Mouse (Mus musculus): ENCODE data around the gene Gstm2. TPM values are rescaled to one million over a fixed set of nuclear protein-coding genes. Genes with fewer than 3 reads are reported as not detected.
"Not testable (repeated sequence)": the region's sequence is repeated elsewhere in the genome, so short reads cannot be mapped to it uniquely, and the experiment has no call there.

The Gstm2 gene
- polyA plus RNA-seq, 1 experiment from 2014 or later: 7.9 TPM

DNA sequence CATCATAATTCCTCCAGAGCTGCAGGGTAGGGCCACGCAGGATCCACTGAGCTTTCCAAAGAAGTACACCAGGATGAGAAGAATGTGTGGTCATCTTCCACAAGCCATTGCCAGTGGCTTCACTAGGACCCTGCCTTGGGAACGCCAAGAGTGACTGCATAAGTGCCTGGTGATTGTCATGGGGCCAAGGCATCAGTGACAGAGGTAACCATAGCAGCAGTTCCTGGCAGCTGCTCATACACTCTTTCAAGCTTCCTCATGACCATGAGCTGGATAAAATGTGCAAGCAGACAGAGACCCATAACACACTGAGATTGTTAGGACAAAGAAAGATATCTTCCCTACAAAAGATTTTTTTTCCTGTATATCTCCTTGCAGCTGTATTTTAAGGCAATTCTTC lies 24.0 kb upstream of the Gstm2 start:
- no peak overlapping the region for H3K27ac ChIP-seq
- no peak for DNase-seq (ENCODE audit: low spot score)
- ATAC-seq (ENCODE audit: low FRiP score): no peak; the same call in 1 of the 2 replicates
- no peaks in the 10 kb centered on the region for H3K36me3 ChIP-seq (replicated peaks; ENCODE audit: control insufficient read depth, insufficient read depth)
- H3K9me3 ChIP-seq (ENCODE audit: control insufficient read depth, low read length): no peaks in the 10 kb centered on the region
- H3K9ac ChIP-seq: no peak overlapping the region
- H3K4me3 ChIP-seq (replicated peaks; ENCODE audit: low read length): no peak overlapping the region
- no peak overlapping the region for H3K4me2 ChIP-seq (replicated peaks)
- no peaks in the 10 kb centered on the region for H3K27me3 ChIP-seq (ENCODE audit: control insufficient read depth, insufficient read depth, low read length)
- peaks cover 3% of the 10 kb centered on the region; the same call in 1 of the 2 replicates for H3K4me1 ChIP-seq (replicated peaks; ENCODE audit: control insufficient read depth, insufficient read depth, low read length)
- 64% methylated on average over 2 of the region's 2 CpGs for WGBS

DNA sequence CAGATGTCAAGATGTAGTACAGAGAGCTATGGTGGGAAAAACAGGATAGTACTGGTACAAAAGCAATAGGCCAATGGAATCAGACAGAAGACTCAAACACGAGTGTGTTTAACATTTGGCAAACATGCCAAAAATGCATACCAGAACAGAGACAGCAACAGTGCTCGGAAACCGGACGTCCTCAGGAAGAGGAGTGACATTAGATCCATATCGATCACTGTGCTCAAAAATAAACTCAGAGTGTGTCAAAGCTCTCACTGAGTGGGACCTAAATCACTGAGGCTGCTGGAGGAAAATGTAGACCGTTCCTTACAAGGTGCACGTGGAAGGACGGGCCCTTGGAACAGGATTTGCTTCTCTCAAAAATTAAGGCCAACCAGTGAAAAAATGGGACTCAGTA lies 15.8 kb upstream of the Gstm2 start:
- H3K4me1 ChIP-seq (replicated peaks; ENCODE audit: control insufficient read depth, insufficient read depth, low read length): no peaks in the 10 kb centered on the region
- ATAC-seq (ENCODE audit: low FRiP score): no peak
- no peak overlapping the region for H3K9ac ChIP-seq
- no peaks in the 10 kb centered on the region for H3K36me3 ChIP-seq (replicated peaks; ENCODE audit: control insufficient read depth, insufficient read depth)
- DNase-seq (ENCODE audit: low spot score): no peak
- H3K4me2 ChIP-seq (replicated peaks): no peak overlapping the region
- 81% methylated on average over 8 of the region's 8 CpGs for WGBS
- H3K9me3 ChIP-seq (ENCODE audit: control insufficient read depth, low read length): no peaks in the 10 kb centered on the region
- H3K27ac ChIP-seq: no peak overlapping the region
- H3K27me3 ChIP-seq (ENCODE audit: control insufficient read depth, insufficient read depth, low read length): no peaks in the 10 kb centered on the region
- H3K4me3 ChIP-seq (replicated peaks; ENCODE audit: low read length): no peak overlapping the region

DNA sequence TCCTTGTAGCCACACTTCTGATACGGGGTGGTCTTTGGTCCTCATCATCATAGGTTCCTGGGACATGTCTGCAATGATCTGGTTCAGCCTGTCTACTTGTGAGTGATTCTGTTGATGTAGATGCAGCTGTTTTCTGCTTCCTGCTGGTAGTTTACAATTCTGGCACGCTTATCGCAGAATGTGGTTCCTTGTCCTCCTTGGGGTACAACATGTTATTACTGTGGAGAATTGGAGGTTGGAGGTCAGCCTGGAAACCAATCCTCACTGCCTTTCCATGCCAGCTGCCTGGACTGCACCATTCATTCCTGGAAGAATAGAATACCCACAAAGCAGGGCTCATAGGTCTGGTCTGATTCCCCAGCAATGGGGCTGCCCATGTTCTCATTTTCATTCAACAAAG lies 13.2 kb upstream of the Gstm2 start:
- Histone ChIP-seq H3K4me1 (replicated peaks; ENCODE audit: control insufficient read depth, insufficient read depth, low read length) (no peaks in the 10 kb centered on the region), H3K36me3 (replicated peaks; ENCODE audit: control insufficient read depth, insufficient read depth) (no peaks in the 10 kb centered on the region), H3K4me2 (replicated peaks) (no peak overlapping the region), H3K9me3 (ENCODE audit: control insufficient read depth, low read length) (no peaks in the 10 kb centered on the region), H3K27ac (no peak overlapping the region; the same call in 1 of the 2 replicates), H3K4me3 (replicated peaks; ENCODE audit: low read length) (no peak overlapping the region), H3K9ac (no peak overlapping the region), H3K27me3 (ENCODE audit: control insufficient read depth, insufficient read depth, low read length) (no peaks in the 10 kb centered on the region)
- DNase-seq (ENCODE audit: low spot score) (no peak), ATAC-seq (ENCODE audit: low FRiP score) (no peak)
- 93% methylated on average over 3 of the region's 3 CpGs for WGBS

DNA sequence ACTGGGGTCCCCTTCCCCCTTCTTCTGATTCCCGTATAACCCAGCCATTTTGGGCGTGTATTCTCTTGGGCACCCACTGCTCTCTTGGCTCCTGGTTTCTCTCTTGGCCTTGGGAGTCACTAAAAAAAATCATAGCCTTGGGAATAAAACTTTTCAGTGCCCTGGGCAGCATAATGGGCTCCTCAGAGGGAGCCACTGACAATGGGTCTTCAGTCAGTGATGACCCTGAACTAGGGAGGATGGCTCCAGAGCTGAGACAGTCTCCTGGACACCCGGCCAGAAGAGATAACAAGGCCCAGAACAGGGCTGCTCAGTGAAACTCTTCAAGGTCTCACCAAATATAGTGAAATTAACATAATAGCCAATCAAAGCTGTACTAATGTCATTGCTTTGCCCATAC lies 12.3 kb upstream of the Gstm2 start:
- Histone ChIP-seq H3K36me3 (replicated peaks; ENCODE audit: control insufficient read depth, insufficient read depth) (no peaks in the 10 kb centered on the region), H3K9ac (no peak overlapping the region), H3K27ac (no peak overlapping the region), H3K4me2 (replicated peaks) (no peak overlapping the region), H3K27me3 (ENCODE audit: control insufficient read depth, insufficient read depth, low read length) (no peaks in the 10 kb centered on the region), H3K4me1 (replicated peaks; ENCODE audit: control insufficient read depth, insufficient read depth, low read length) (no peaks in the 10 kb centered on the region), H3K9me3 (ENCODE audit: control insufficient read depth, low read length) (no peaks in the 10 kb centered on the region), H3K4me3 (replicated peaks; ENCODE audit: low read length) (no peak overlapping the region)
- no peak for DNase-seq (ENCODE audit: low spot score)
- no peak for ATAC-seq (ENCODE audit: low FRiP score)
- WGBS: 84% methylated on average over 3 of the region's 3 CpGs

DNA sequence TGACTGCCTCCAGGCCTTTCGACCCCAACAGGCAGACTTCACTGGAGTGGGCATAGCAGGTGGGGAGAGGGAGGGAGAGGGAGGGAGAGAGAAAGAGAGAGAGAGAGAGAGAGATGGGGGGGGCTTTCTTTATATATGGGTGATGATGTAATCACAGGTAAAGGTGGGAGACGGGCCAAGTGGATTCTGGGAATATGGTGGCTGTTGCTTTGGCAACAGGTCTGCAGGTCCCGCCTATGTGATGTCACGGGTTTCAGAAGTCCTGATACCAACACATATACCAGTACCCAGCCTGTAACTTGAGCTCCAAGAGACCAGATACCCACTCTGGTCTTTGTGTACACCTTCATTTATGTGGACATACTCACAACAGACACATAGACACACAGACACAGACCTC lies 10.3 kb upstream of the Gstm2 start:
- no peaks in the 10 kb centered on the region for H3K36me3 ChIP-seq (replicated peaks; ENCODE audit: control insufficient read depth, insufficient read depth)
- H3K4me3 ChIP-seq (replicated peaks; ENCODE audit: low read length): no peak overlapping the region
- no peak overlapping the region for H3K27ac ChIP-seq
- H3K27me3 ChIP-seq (ENCODE audit: control insufficient read depth, insufficient read depth, low read length): no peaks in the 10 kb centered on the region
- DNase-seq (ENCODE audit: low spot score) (no peak), ATAC-seq (ENCODE audit: low FRiP score) (no peak)
- 84% methylated on average over 4 of the region's 4 CpGs for WGBS
- H3K9me3 ChIP-seq (ENCODE audit: control insufficient read depth, low read length): no peaks in the 10 kb centered on the region
- no peak overlapping the region for H3K4me2 ChIP-seq (replicated peaks)
- H3K4me1 ChIP-seq (replicated peaks; ENCODE audit: control insufficient read depth, insufficient read depth, low read length): no peaks in the 10 kb centered on the region
- H3K9ac ChIP-seq: no peak overlapping the region

DNA sequence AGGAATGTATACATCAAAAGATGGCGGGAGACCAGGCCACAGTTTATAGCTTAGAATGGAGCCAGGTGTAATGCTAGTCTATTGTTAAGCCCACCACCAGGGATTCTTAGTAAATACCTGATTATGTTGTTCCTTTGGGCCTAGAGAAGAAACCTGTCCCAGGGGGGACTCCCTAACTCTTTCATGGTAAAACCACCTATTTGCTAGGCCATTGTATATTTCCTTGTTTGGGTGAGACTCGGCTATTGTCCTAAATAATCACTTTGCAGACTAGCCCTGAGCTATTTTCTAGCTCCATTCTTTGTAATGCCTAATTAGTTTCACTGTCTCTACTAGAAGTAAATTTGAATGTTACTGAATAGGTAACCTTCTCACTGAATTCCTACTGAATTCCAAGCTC lies 9.7 kb upstream of the Gstm2 start:
- H3K9me3 ChIP-seq (ENCODE audit: control insufficient read depth, low read length); H3K27ac ChIP-seq; H3K9ac ChIP-seq; DNase-seq (ENCODE audit: low spot score); H3K36me3 ChIP-seq (replicated peaks; ENCODE audit: control insufficient read depth, insufficient read depth); ATAC-seq (ENCODE audit: low FRiP score); H3K4me3 ChIP-seq (replicated peaks; ENCODE audit: low read length); H3K4me2 ChIP-seq (replicated peaks); H3K27me3 ChIP-seq (ENCODE audit: control insufficient read depth, insufficient read depth, low read length); H3K4me1 ChIP-seq (replicated peaks; ENCODE audit: control insufficient read depth, insufficient read depth, low read length): not testable (repeated sequence)
- WGBS: 70% methylated on average over 2 of the region's 2 CpGs

DNA sequence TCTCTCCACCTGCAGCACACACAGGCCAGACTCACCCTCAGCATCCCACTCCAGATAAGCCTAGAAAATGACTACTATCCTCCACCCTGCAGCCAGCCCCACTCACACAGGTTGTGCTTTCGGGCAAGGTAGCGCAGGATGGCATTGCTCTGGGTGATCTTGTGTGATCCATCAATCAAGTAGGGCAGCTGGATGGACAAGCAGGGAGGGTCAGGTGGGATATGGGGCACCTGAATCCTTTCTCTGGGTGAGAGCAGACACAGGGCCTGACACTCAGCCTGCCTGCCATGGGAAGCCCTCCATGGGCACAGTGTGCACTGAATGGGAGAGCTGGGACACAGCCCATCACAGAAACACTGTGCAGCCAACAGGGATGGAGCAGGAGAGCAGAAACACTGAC lies 1.1 kb downstream of the Gstm2 start:
- not testable (repeated sequence) for ATAC-seq (ENCODE audit: low FRiP score); H3K4me2 ChIP-seq (replicated peaks); H3K4me1 ChIP-seq (replicated peaks; ENCODE audit: control insufficient read depth, insufficient read depth, low read length); H3K27me3 ChIP-seq (ENCODE audit: control insufficient read depth, insufficient read depth, low read length); H3K4me3 ChIP-seq (replicated peaks; ENCODE audit: low read length); H3K36me3 ChIP-seq (replicated peaks; ENCODE audit: control insufficient read depth, insufficient read depth); DNase-seq (ENCODE audit: low spot score); H3K27ac ChIP-seq; H3K9ac ChIP-seq; H3K9me3 ChIP-seq (ENCODE audit: control insufficient read depth, low read length)
- 94% methylated on average over 2 of the region's 2 CpGs for WGBS

DNA sequence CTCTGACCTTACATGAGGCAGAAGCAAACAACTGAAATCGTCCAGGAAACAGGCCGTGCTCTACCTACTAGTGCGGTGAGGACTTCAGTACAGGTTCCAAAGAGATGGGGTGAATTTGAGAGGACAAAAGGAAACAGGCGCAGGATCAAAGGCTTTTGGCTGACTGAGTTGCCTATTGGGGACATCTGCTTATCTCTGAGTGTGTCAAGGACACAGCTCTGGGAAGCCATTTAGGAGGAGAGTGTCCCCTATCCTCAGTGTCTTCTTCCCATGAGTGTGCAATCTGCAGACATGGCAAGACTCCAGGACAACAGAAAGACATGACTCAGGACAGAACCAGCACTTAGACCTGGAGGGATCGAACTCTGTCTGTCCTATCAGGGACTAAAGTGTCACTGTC lies 1.8 kb downstream of the Gstm2 start:
- Histone ChIP-seq H3K36me3 (replicated peaks; ENCODE audit: control insufficient read depth, insufficient read depth) (no peaks in the 10 kb centered on the region), H3K27me3 (ENCODE audit: control insufficient read depth, insufficient read depth, low read length) (no peaks in the 10 kb centered on the region), H3K9me3 (ENCODE audit: control insufficient read depth, low read length) (no peaks in the 10 kb centered on the region), H3K27ac (no peak overlapping the region), H3K4me1 (replicated peaks; ENCODE audit: control insufficient read depth, insufficient read depth, low read length) (no peaks in the 10 kb centered on the region), H3K4me3 (replicated peaks; ENCODE audit: low read length) (no peak overlapping the region), H3K4me2 (replicated peaks) (no peak overlapping the region), H3K9ac (no peak overlapping the region)
- no peak for ATAC-seq (ENCODE audit: low FRiP score)
- 88% methylated on average over 5 of the region's 5 CpGs for WGBS
- DNase-seq (ENCODE audit: low spot score): no peak

DNA sequence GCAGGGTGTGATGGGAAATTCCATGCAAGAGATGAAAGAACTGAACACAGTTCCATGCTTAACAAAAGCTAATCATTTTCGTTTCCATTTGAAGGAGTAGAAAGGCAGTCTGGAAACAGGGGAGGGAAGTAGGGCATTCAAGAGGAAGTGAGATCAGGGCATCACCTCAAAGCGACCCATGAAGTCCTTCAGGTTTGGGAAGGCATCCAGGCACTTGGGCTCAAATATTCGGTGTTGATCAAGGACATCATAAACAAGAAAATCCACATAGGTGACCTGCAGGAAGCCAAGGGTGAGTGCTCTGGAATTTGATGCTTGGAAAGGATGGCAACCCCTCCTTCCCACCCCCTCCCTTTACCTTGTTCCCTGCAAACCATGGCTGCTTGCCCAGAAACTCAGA lies 2.5 kb downstream of the Gstm2 start:
- no peaks in the 10 kb centered on the region for H3K27me3 ChIP-seq (ENCODE audit: control insufficient read depth, insufficient read depth, low read length)
- H3K36me3 ChIP-seq (replicated peaks; ENCODE audit: control insufficient read depth, insufficient read depth): no peaks in the 10 kb centered on the region
- no peak for ATAC-seq (ENCODE audit: low FRiP score)
- no peak for DNase-seq (ENCODE audit: low spot score)
- H3K4me2 ChIP-seq (replicated peaks): no peak overlapping the region
- WGBS: 73% methylated on average over 3 of the region's 3 CpGs
- no peak overlapping the region for H3K27ac ChIP-seq
- H3K9ac ChIP-seq: no peak overlapping the region
- H3K4me1 ChIP-seq (replicated peaks; ENCODE audit: control insufficient read depth, insufficient read depth, low read length): no peaks in the 10 kb centered on the region
- H3K9me3 ChIP-seq (ENCODE audit: control insufficient read depth, low read length): no peaks in the 10 kb centered on the region
- no peak overlapping the region for H3K4me3 ChIP-seq (replicated peaks; ENCODE audit: low read length)

DNA sequence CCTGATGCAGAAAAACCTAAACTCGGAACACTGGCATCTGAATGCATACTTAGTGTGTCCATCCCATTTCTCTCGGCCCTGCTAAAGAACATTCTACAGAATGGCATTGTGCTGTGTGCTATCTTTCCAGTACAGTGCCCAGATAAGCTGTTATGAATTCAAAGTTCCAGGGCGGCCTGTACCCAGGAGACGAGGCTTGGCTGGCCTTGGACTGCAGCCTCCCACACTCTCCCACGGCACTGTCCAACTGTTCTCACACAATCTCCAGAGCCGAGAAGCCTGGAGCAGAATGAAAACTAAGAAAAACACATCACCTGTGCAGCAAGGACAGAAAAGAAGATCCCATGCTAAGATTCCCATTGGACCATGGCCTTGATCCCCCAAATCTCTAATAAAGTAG lies 3.5 kb downstream of the Gstm2 start:
- WGBS: 85% methylated on average over 6 of the region's 6 CpGs
- ATAC-seq (ENCODE audit: low FRiP score): no peak
- no peaks in the 10 kb centered on the region for H3K9me3 ChIP-seq (ENCODE audit: control insufficient read depth, low read length)
- H3K36me3 ChIP-seq (replicated peaks; ENCODE audit: control insufficient read depth, insufficient read depth): no peaks in the 10 kb centered on the region
- no peak overlapping the region for H3K27ac ChIP-seq
- H3K4me2 ChIP-seq (replicated peaks): no peak overlapping the region
- no peaks in the 10 kb centered on the region for H3K27me3 ChIP-seq (ENCODE audit: control insufficient read depth, insufficient read depth, low read length)
- H3K4me3 ChIP-seq (replicated peaks; ENCODE audit: low read length): no peak overlapping the region
- H3K9ac ChIP-seq: no peak overlapping the region
- no peak for DNase-seq (ENCODE audit: low spot score)
- H3K4me1 ChIP-seq (replicated peaks; ENCODE audit: control insufficient read depth, insufficient read depth, low read length): no peaks in the 10 kb centered on the region

Data from hindbrain, embryonic 14.5 days (tissue).